Mouse (Mus musculus) neural tube, embryonic 12.5 days (tissue): Measurements from ENCODE around the gene Aqp7. TPM values are rescaled to one million over a fixed set of nuclear protein-coding genes. Genes with fewer than 3 reads are reported as not detected.

Experiments
- ATAC-seq: fragments of 200-750 bp; cut with Nextera tagmentation; 2 replicates; pipeline ENCODE4 v1.8.0; 2017; ENCODE audit warnings: low read depth, mild to moderate bottlenecking, moderate TSS enrichment, moderate library complexity; ENCODE audit not compliant: low FRiP score
- H3K27ac ChIP-seq: fragments of 300-500 bp; sonication (generic); 2 replicates; pipeline ENCODE4 v1.5.1; 2016
- H3K27me3 ChIP-seq: fragments of 300-500 bp; sonication (generic); replicated peaks from 2 replicates; pipeline ENCODE4 v1.6.1; 2016; ENCODE audit warnings: mild to moderate bottlenecking
- H3K36me3 ChIP-seq: fragments of 300-500 bp; sonication (generic); 2 replicates; pipeline ENCODE4 v1.6.1; 2016; ENCODE audit warnings: mild to moderate bottlenecking
- H3K4me1 ChIP-seq: fragments of 300-500 bp; sonication (generic); 2 replicates; pipeline ENCODE4 v1.6.1; 2016
- H3K4me2 ChIP-seq: fragments of 300-500 bp; sonication (generic); replicated peaks from 2 replicates; pipeline ENCODE4 v1.6.1; 2016; ENCODE audit warnings: mild to moderate bottlenecking
- H3K4me3 ChIP-seq: fragments of 300-500 bp; sonication (generic); 2 replicates; pipeline ENCODE4 v1.5.1; 2016
- H3K9ac ChIP-seq: fragments of 300-500 bp; sonication (generic); 2 replicates; pipeline ENCODE4 v1.6.1; 2016; ENCODE audit warnings: mild to moderate bottlenecking
- H3K9me3 ChIP-seq: fragments of 300-500 bp; sonication (generic); 2 replicates; pipeline ENCODE4 v1.6.1; 2016; ENCODE audit warnings: mild to moderate bottlenecking
- WGBS: fragments of 180-500 bp; shearing (Covaris S2); methylation state at CpG from one replicate; pipeline ENCODE4 v1.1.7; 2016; 5-methylcytosine and 5-hydroxymethylcytosine counted together
- polyA plus RNA-seq: library from polyadenylated mRNA; unstranded; fragments of >200 nt; fragmentation: Nextera tagmentation; extraction: Ambion mirVana; gene quantifications from 2 replicates; pipeline ENCODE4 v1.2.1, GENCODE M21; 2016

Gene Aqp7
- polyA plus RNA-seq, 1 experiment from 2014 or later, result not detected

- no peak overlapping the region for H3K27ac ChIP-seq
- peaks cover 28% of the 10 kb centered on the region for H3K36me3 ChIP-seq
- no peak for ATAC-seq
- no peak overlapping the region for H3K9ac ChIP-seq
- H3K9me3 ChIP-seq, result no peaks in the 10 kb centered on the region
- WGBS, result 86% methylated on average over 4 of the region's 4 CpGs
- no peaks in the 10 kb centered on the region for H3K4me1 ChIP-seq
- no peak overlapping the region for H3K4me3 ChIP-seq
- no peak overlapping the region for H3K4me2 ChIP-seq
- H3K27me3 ChIP-seq, result no peaks in the 10 kb centered on the region
These were observed 19.7 kb downstream of the Aqp7 start for GRCm38 (mm10) chr4:41028272-41028671.

- Histone ChIP-seq H3K27ac (no peak overlapping the region), H3K4me1 (no peaks in the 10 kb centered on the region), H3K9me3 (no peaks in the 10 kb centered on the region), H3K9ac (no peak overlapping the region), H3K27me3 (no peaks in the 10 kb centered on the region), H3K4me3 (no peak overlapping the region), H3K36me3 (peaks cover 32% of the 10 kb centered on the region), H3K4me2 (no peak overlapping the region)
- no peak for ATAC-seq
- WGBS, result 83% methylated on average over 3 of the region's 3 CpGs
These were observed 20.1 kb downstream of the Aqp7 start for GRCm38 (mm10) chr4:41027872-41028271.

- H3K27ac ChIP-seq, result no peak overlapping the region
- ATAC-seq, result no peak
- no peak overlapping the region for H3K9ac ChIP-seq
- H3K4me3 ChIP-seq, result no peak overlapping the region
- no peak overlapping the region for H3K4me2 ChIP-seq
- H3K27me3 ChIP-seq, result no peaks in the 10 kb centered on the region
- H3K9me3 ChIP-seq, result no peaks in the 10 kb centered on the region
- H3K36me3 ChIP-seq, result peaks cover 42% of the 10 kb centered on the region
- no peaks in the 10 kb centered on the region for H3K4me1 ChIP-seq
- 61% methylated on average over 8 of the region's 8 CpGs for WGBS
These were observed 21.7 kb downstream of the Aqp7 start for GRCm38 (mm10) chr4:41026086-41026787.

- Histone ChIP-seq H3K36me3 (peaks cover 59% of the 10 kb centered on the region), H3K4me2 (no peak overlapping the region), H3K4me1 (no peaks in the 10 kb centered on the region), H3K9ac (no peak overlapping the region), H3K4me3 (no peak overlapping the region), H3K27ac (no peak overlapping the region), H3K9me3 (no peaks in the 10 kb centered on the region), H3K27me3 (no peaks in the 10 kb centered on the region)
- no peak for ATAC-seq
- WGBS, result 92% methylated on average over 5 of the region's 5 CpGs
These were observed 26.8 kb downstream of the Aqp7 start for GRCm38 (mm10) chr4:41021094-41021493.

- H3K4me3 ChIP-seq, result no peak overlapping the region
- H3K27ac ChIP-seq, result no peak overlapping the region
- no peak overlapping the region for H3K4me2 ChIP-seq
- whole genome bisulfite sequencing, result 95% methylated on average over 5 of the region's 5 CpGs
- no peak for ATAC-seq
- H3K27me3 ChIP-seq, result no peaks in the 10 kb centered on the region
- no peaks in the 10 kb centered on the region for H3K4me1 ChIP-seq
- no peak overlapping the region for H3K9ac ChIP-seq
- H3K9me3 ChIP-seq, result 0 out of 2 replicates have a peak, but pooled peaks cover 3% of the 10 kb centered on the region
- peaks cover 63% of the 10 kb centered on the region for H3K36me3 ChIP-seq
These were observed 32.1 kb downstream of the Aqp7 start for GRCm38 (mm10) chr4:41015798-41016197.

- 93% methylated on average over 3 of the region's 3 CpGs for WGBS
- peaks cover 71% of the 10 kb centered on the region for H3K36me3 ChIP-seq
These were observed 34.6 kb downstream of the Aqp7 start for GRCm38 (mm10) chr4:41013351-41013750.

GRCm38 (mm10) chr4:41000842-41001639 lies 46.9 kb downstream of the Aqp7 start:
- Histone ChIP-seq H3K36me3 (peaks cover 86% of the 10 kb centered on the region), H3K27ac (no peak overlapping the region), H3K4me3 (no peak overlapping the region), H3K27me3 (no peaks in the 10 kb centered on the region), H3K4me2 (no peak overlapping the region), H3K4me1 (no peaks in the 10 kb centered on the region), H3K9ac (no peak overlapping the region), H3K9me3 (no peaks in the 10 kb centered on the region)
- ATAC-seq, result no peak
- 87% methylated on average over 9 of the region's 9 CpGs for WGBS

More at GRCm38 (mm10) chr4:41013351-41013750, 34.6 kb downstream of the Aqp7 start:
- Histone ChIP-seq H3K9ac (no peak overlapping the region), H3K27ac (no peak overlapping the region), H3K4me1 (no peaks in the 10 kb centered on the region), H3K4me3 (no peak overlapping the region), H3K9me3 (0 out of 2 replicates have a peak, but pooled peaks cover 3% of the 10 kb centered on the region), H3K4me2 (no peak overlapping the region), H3K27me3 (no peaks in the 10 kb centered on the region)
- ATAC-seq, result no peak

GRCm38 (mm10) chr4:41000271-41000670 lies 47.7 kb downstream of the Aqp7 start:
- 83% methylated on average over 1 of the region's 1 CpGs for WGBS
- Histone ChIP-seq H3K27me3 (no peaks in the 10 kb centered on the region), H3K4me2 (no peak overlapping the region), H3K9me3 (no peaks in the 10 kb centered on the region), H3K9ac (no peak overlapping the region), H3K27ac (no peak overlapping the region), H3K4me3 (no peak overlapping the region), H3K4me1 (no peaks in the 10 kb centered on the region), H3K36me3 (peaks cover 91% of the 10 kb centered on the region)
- ATAC-seq, result no peak

GRCm38 (mm10) chr4:40997916-40998315 lies 50.0 kb downstream of the Aqp7 start:
- WGBS, result 98% methylated on average over 4 of the region's 4 CpGs
- Histone ChIP-seq H3K4me2 (no peak overlapping the region), H3K9ac (no peak overlapping the region), H3K9me3 (no peaks in the 10 kb centered on the region), H3K4me3 (no peak overlapping the region), H3K27me3 (no peaks in the 10 kb centered on the region), H3K27ac (no peak overlapping the region), H3K4me1 (no peaks in the 10 kb centered on the region), H3K36me3 (peaks cover 88% of the 10 kb centered on the region)
- ATAC-seq, result no peak

- no peak overlapping the region for H3K9ac ChIP-seq
- no peak for ATAC-seq
- no peaks in the 10 kb centered on the region for H3K4me1 ChIP-seq
- H3K4me2 ChIP-seq, result no peak overlapping the region
- H3K4me3 ChIP-seq, result no peak overlapping the region
- no peaks in the 10 kb centered on the region for H3K27me3 ChIP-seq
- H3K36me3 ChIP-seq, result peaks cover 89% of the 10 kb centered on the region
- H3K9me3 ChIP-seq, result no peaks in the 10 kb centered on the region
- 94% methylated on average over 6 of the region's 6 CpGs for WGBS
- no peak overlapping the region for H3K27ac ChIP-seq
These were observed 51.6 kb downstream of the Aqp7 start for GRCm38 (mm10) chr4:40996302-40996701.

- no peak overlapping the region for H3K4me3 ChIP-seq
- no peaks in the 10 kb centered on the region for H3K9me3 ChIP-seq
- no peaks in the 10 kb centered on the region for H3K27me3 ChIP-seq
- no peak overlapping the region for H3K27ac ChIP-seq
- peaks cover 84% of the 10 kb centered on the region for H3K36me3 ChIP-seq
- H3K4me1 ChIP-seq, result no peaks in the 10 kb centered on the region
- ATAC-seq, result no peak
- H3K9ac ChIP-seq, result no peak overlapping the region
- WGBS, result 88% methylated on average over 6 of the region's 6 CpGs
- H3K4me2 ChIP-seq, result no peak overlapping the region
These were observed 58.3 kb downstream of the Aqp7 start for GRCm38 (mm10) chr4:40989633-40990032.

GRCm38 (mm10) chr4:40983686-40984085 lies 64.3 kb downstream of the Aqp7 start:
- peaks cover 68% of the 10 kb centered on the region for H3K36me3 ChIP-seq
- H3K27me3 ChIP-seq, result no peaks in the 10 kb centered on the region
- no peak for ATAC-seq
- no peak overlapping the region for H3K4me3 ChIP-seq
- 98% methylated on average over 1 of the region's 1 CpGs for WGBS
- H3K4me1 ChIP-seq, result no peaks in the 10 kb centered on the region
- H3K27ac ChIP-seq, result no peak overlapping the region
- H3K9me3 ChIP-seq, result no peaks in the 10 kb centered on the region
- no peak overlapping the region for H3K4me2 ChIP-seq
- no peak overlapping the region for H3K9ac ChIP-seq
